Mouse (Mus musculus) forebrain, embryonic 13.5 days (tissue): ENCODE results near the gene Bnc2. TPM values are rescaled to one million over a fixed set of nuclear protein-coding genes. Genes with fewer than 3 reads are reported as not detected.

Experiments used
- ATAC-seq: fragments of 200-750 bp; cut with Nextera tagmentation; 2 replicates; pipeline ENCODE4 v1.8.0; 2017
- H3K27ac ChIP-seq: fragments of 300-500 bp; sonication (generic); 2 replicates; pipeline ENCODE4 v1.5.1; 2015; ENCODE audit warnings: inconsistent platforms, mild to moderate bottlenecking, moderate library complexity
- H3K27me3 ChIP-seq: fragments of 300-500 bp; sonication (generic); 2 replicates; pipeline ENCODE4 v1.6.1; 2015; ENCODE audit warnings: mild to moderate bottlenecking, inconsistent platforms
- H3K36me3 ChIP-seq: fragments of 300-500 bp; sonication (generic); 2 replicates; pipeline ENCODE4 v1.6.1; 2015; ENCODE audit warnings: mild to moderate bottlenecking, inconsistent platforms; ENCODE audit not compliant: poor library complexity, severe bottlenecking
- H3K4me1 ChIP-seq: fragments of 300-500 bp; sonication (generic); 2 replicates; pipeline ENCODE4 v1.6.1; 2015; ENCODE audit warnings: inconsistent platforms
- H3K4me2 ChIP-seq: fragments of 300-500 bp; sonication (generic); 2 replicates; pipeline ENCODE4 v1.6.1; 2015; ENCODE audit warnings: inconsistent platforms, mild to moderate bottlenecking, moderate library complexity
- H3K4me3 ChIP-seq: fragments of 300-500 bp; sonication (generic); 2 replicates; pipeline ENCODE4 v1.5.1; 2015; ENCODE audit warnings: mild to moderate bottlenecking, inconsistent platforms
- H3K9ac ChIP-seq: fragments of 300-500 bp; sonication (generic); 2 replicates; pipeline ENCODE4 v1.6.1; 2015; ENCODE audit warnings: mild to moderate bottlenecking, inconsistent platforms
- H3K9me3 ChIP-seq: fragments of 300-500 bp; sonication (generic); replicated peaks from 2 replicates; pipeline ENCODE4 v1.6.1; 2016; ENCODE audit warnings: inconsistent platforms
- WGBS: fragments of 180-500 bp; shearing (Covaris S2); methylation state at CpG from one replicate; pipeline ENCODE4 v1.1.7; 2015; 5-methylcytosine and 5-hydroxymethylcytosine counted together
- polyA plus RNA-seq: library from polyadenylated mRNA; unstranded; fragments of >200 nt; fragmentation: Nextera tagmentation; extraction: Ambion mirVana; gene quantifications from 2 replicates; pipeline ENCODE4 v1.2.1, GENCODE M21; 2015

Bnc2 gene
- polyA plus RNA-seq, 1 experiment from 2014 or later, result 1.8 TPM

GRCm38 (mm10) chr4:84482680-84483079 lies 192.4 kb downstream of the Bnc2 start:
- WGBS, result 67% methylated on average over 6 of the region's 6 CpGs
- H3K4me2 ChIP-seq, result no peak overlapping the region
- H3K9me3 ChIP-seq, result no peaks in the 10 kb centered on the region
- no peak overlapping the region for H3K27ac ChIP-seq
- H3K36me3 ChIP-seq, result no peaks in the 10 kb centered on the region
- H3K9ac ChIP-seq, result no peak overlapping the region
- H3K4me3 ChIP-seq, result no peak overlapping the region
- ATAC-seq, result 0 out of 2 replicates have a peak, but pooled peaks have one; percentile 19
- H3K4me1 ChIP-seq, result no peaks in the 10 kb centered on the region
- no peaks in the 10 kb centered on the region for H3K27me3 ChIP-seq

- no peak overlapping the region for H3K27ac ChIP-seq
- WGBS, result 56% methylated on average over 2 of the region's 2 CpGs
- no peaks in the 10 kb centered on the region for H3K36me3 ChIP-seq
- no peak for ATAC-seq
- H3K4me1 ChIP-seq, result peaks cover under 1% of the 10 kb centered on the region; the same call in 1 of the 2 replicates
- no peaks in the 10 kb centered on the region for H3K9me3 ChIP-seq
- H3K4me3 ChIP-seq, result no peak overlapping the region
- H3K9ac ChIP-seq, result no peak overlapping the region
- no peaks in the 10 kb centered on the region for H3K27me3 ChIP-seq
- no peak overlapping the region for H3K4me2 ChIP-seq
Observed at GRCm38 (mm10) chr4:84472643-84473042, 202.4 kb downstream of the Bnc2 start.

- Histone ChIP-seq H3K9ac (no peak overlapping the region), H3K4me2 (no peak overlapping the region), H3K4me1 (peaks cover 3% of the 10 kb centered on the region; the same call in 1 of the 2 replicates), H3K27ac (no peak overlapping the region), H3K9me3 (no peaks in the 10 kb centered on the region), H3K4me3 (no peak overlapping the region), H3K27me3 (no peaks in the 10 kb centered on the region), H3K36me3 (no peaks in the 10 kb centered on the region)
- ATAC-seq, result no peak
- 83% methylated on average over 6 of the region's 6 CpGs for WGBS
Observed at GRCm38 (mm10) chr4:84470106-84470885, 204.8 kb downstream of the Bnc2 start.

DNA sequence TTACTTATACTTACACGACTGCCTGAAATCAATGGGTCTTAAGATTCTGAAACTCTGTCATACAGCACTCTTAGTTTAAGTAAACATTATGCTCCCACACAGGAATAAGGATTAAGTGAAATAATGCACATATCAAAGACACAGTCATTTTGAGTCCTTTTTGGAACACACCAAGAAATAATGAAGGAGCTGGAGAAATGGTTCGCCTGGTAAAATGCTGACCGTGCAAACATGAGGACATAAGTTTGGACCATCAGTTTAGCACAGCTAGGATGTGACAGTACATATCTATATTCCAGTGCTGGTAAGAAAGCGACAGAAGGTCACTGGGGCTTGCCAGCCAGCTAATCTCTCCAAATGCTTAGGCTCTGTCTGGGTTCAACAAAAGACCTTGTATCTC lies 205.7 kb downstream of the Bnc2 start:
- Histone ChIP-seq H3K9me3 (no peaks in the 10 kb centered on the region), H3K4me1 (peaks cover 3% of the 10 kb centered on the region; the same call in 1 of the 2 replicates), H3K9ac (no peak overlapping the region), H3K27ac (no peak overlapping the region), H3K36me3 (no peaks in the 10 kb centered on the region), H3K27me3 (no peaks in the 10 kb centered on the region), H3K4me3 (no peak overlapping the region), H3K4me2 (no peak overlapping the region)
- no peak for ATAC-seq
- WGBS, result 93% methylated on average over 4 of the region's 4 CpGs

DNA sequence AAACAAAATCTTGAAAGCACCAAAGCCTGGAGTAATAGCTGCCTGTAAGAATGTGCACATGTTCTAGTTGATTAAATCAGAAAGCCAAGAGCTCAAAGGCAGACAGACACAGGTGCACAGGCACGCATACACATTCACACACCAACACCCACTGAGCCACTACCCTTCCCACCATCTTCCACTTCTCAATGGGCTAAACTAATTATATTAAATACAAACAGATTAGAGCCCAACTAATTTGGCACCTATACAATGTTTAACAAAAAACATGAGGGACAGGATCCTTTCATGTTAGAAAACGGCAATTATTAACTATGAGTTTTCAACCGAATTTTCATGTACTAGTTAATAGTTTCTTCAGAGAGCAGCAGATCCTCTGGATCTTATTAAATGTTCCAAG lies 207.4 kb downstream of the Bnc2 start:
- Histone ChIP-seq H3K4me1 (peaks cover 3% of the 10 kb centered on the region; the same call in 1 of the 2 replicates), H3K27me3 (no peaks in the 10 kb centered on the region), H3K4me2 (no peak overlapping the region), H3K36me3 (no peaks in the 10 kb centered on the region), H3K9me3 (no peaks in the 10 kb centered on the region), H3K4me3 (no peak overlapping the region), H3K9ac (no peak overlapping the region), H3K27ac (no peak overlapping the region)
- no peak for ATAC-seq
- 31% methylated on average over 3 of the region's 3 CpGs for WGBS

- no peaks in the 10 kb centered on the region for H3K36me3 ChIP-seq
- no peak for ATAC-seq
- no peak overlapping the region for H3K27ac ChIP-seq
- H3K9me3 ChIP-seq, result no peaks in the 10 kb centered on the region
- H3K4me2 ChIP-seq, result no peak overlapping the region
- 79% methylated on average over 3 of the region's 3 CpGs for WGBS
- no peak overlapping the region for H3K9ac ChIP-seq
- peaks cover 19% of the 10 kb centered on the region; the same call in 1 of the 2 replicates for H3K4me1 ChIP-seq
- no peaks in the 10 kb centered on the region for H3K27me3 ChIP-seq
- H3K4me3 ChIP-seq, result no peak overlapping the region
Observed at GRCm38 (mm10) chr4:84458218-84458560, 216.9 kb downstream of the Bnc2 start.

DNA sequence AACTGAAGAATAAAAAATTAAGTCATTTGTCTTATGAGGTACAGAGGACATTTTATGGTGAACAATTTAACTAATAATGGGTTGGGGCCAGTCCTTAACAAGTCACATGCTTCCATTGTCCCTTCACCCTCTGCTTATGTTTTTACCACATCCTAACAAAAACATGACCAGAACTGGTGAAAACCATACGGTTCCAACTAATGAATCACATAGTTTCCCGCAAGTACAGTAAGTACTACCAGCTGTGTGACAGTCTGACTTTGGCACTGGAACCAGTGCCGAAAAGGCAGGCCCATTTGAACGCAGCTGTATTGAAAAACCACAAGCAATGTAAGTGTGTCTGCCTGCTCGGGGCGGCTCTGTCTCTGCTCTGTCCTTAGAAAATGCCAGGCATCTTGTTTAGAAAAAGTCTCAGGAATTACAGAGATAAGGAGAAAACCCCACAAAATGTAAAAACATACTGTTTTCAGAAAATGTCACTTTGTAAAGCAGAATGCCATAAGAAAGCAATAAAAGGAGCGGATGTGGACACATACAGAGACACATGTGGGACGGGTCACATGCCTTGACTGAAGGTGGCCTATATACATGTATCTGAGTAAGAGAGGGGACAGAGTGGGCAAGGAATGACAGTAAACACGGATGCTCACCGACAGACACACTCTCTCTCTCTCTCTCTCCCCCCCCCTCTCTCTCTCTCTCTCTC lies 217.4 kb downstream of the Bnc2 start:
- H3K27ac ChIP-seq, result no peak overlapping the region
- no peak for ATAC-seq
- H3K4me1 ChIP-seq, result peaks cover 19% of the 10 kb centered on the region; the same call in 1 of the 2 replicates
- no peak overlapping the region for H3K9ac ChIP-seq
- no peaks in the 10 kb centered on the region for H3K27me3 ChIP-seq
- 77% methylated on average over 10 of the region's 10 CpGs for WGBS
- H3K36me3 ChIP-seq, result no peaks in the 10 kb centered on the region
- H3K4me2 ChIP-seq, result no peak overlapping the region
- no peaks in the 10 kb centered on the region for H3K9me3 ChIP-seq
- H3K4me3 ChIP-seq, result no peak overlapping the region

DNA sequence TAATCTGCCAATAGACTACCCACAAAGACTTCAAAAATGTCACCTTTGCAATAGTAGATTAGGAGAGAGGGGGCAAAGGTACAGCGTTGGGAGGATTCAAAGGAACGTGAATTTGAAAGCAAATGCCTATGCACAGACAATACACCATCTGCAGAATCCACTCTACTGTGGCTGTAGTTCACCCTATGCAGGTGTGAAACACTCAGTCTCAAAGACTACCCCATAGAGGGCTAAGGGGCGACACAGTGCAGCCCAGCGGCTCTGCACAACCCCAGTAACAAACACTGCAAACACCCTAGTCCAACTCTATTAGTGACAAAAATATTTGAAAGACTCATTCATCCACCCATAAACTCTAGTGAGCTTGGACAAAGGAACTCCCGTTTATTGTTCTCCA lies 218.2 kb downstream of the Bnc2 start:
- Histone ChIP-seq H3K27ac (no peak overlapping the region), H3K4me1 (peaks cover 19% of the 10 kb centered on the region; the same call in 1 of the 2 replicates), H3K9ac (no peak overlapping the region), H3K36me3 (no peaks in the 10 kb centered on the region), H3K27me3 (no peaks in the 10 kb centered on the region), H3K4me3 (no peak overlapping the region), H3K4me2 (0 out of 2 replicates have a peak overlapping the region, but pooled peaks have one; percentile 22), H3K9me3 (no peaks in the 10 kb centered on the region)
- ATAC-seq, result no peak
- 52% methylated on average over 5 of the region's 5 CpGs for WGBS

DNA sequence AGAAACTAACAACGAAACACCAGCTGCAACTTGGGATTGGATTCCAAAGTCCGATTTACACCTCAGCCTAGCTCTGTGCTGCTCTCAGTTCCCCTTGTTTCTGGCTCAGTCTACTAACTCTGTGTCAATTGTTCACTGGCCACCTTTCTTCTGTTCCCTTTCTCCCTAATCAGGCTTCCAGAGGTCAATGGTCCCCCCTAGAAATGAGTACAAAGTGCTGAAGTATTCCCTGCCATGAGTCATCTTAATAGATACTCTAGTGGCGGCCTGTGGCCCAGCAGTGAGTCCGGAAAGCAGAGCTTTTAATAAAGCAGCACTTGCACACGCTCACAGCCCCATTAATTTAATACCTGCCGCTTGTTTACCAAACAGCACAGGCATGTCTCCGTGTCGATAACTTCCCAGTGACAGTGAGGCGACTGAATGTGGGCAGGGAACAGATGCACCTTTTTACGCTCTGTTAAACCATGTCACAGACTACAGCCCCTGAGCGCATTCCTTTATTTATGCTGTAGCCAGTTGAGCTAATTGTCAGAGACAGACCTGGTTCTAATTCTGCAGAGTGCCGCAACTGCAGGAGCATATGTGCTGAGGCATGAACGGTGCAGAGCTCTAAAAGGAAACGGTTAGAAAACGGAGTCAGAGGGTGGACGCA lies 218.8 kb downstream of the Bnc2 start:
- Histone ChIP-seq H3K4me3 (no peak overlapping the region), H3K4me1 (peaks cover 19% of the 10 kb centered on the region; the same call in 1 of the 2 replicates), H3K27ac (no peak overlapping the region), H3K4me2 (0 out of 2 replicates have a peak overlapping the region, but pooled peaks have one; percentile 22), H3K9ac (no peak overlapping the region), H3K36me3 (no peaks in the 10 kb centered on the region), H3K27me3 (no peaks in the 10 kb centered on the region), H3K9me3 (no peaks in the 10 kb centered on the region)
- no peak for ATAC-seq
- 47% methylated on average over 16 of the region's 16 CpGs for WGBS

- ATAC-seq, result no peak
- no peak overlapping the region for H3K27ac ChIP-seq
- no peak overlapping the region for H3K4me2 ChIP-seq
- H3K36me3 ChIP-seq, result no peaks in the 10 kb centered on the region
- 68% methylated on average over 3 of the region's 3 CpGs for WGBS
- no peaks in the 10 kb centered on the region for H3K27me3 ChIP-seq
- H3K9ac ChIP-seq, result no peak overlapping the region
- peaks cover 19% of the 10 kb centered on the region; the same call in 1 of the 2 replicates for H3K4me1 ChIP-seq
- no peaks in the 10 kb centered on the region for H3K9me3 ChIP-seq
- no peak overlapping the region for H3K4me3 ChIP-seq
Observed at GRCm38 (mm10) chr4:84454493-84454892, 220.6 kb downstream of the Bnc2 start.

- Histone ChIP-seq H3K4me3 (no peak overlapping the region), H3K36me3 (no peaks in the 10 kb centered on the region), H3K9me3 (no peaks in the 10 kb centered on the region), H3K4me1 (peaks cover 19% of the 10 kb centered on the region; the same call in 1 of the 2 replicates), H3K27me3 (no peaks in the 10 kb centered on the region), H3K4me2 (no peak overlapping the region), H3K9ac (no peak overlapping the region), H3K27ac (no peak overlapping the region)
- WGBS, result 80% methylated on average over 4 of the region's 4 CpGs
- no peak for ATAC-seq
Observed at GRCm38 (mm10) chr4:84453586-84453985, 221.5 kb downstream of the Bnc2 start.

DNA sequence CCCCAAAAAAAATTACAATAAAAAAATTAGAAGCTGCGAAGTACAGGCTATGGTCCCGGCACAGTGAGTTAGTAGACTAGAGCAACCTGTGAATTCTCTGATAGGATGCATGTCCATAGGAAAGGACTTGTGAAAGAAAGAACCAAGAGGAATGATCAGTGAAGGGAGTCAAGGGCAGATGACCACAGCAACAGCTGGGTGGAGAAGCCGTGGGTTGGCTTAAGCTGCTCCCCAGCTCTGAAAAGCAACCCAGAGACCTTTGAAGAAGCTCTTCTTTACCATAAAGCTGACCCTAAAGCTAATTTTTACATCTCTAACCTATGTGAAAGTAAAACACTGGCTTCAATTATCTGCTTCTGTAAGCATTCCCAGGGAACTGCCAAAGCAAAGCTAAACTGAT lies 222.4 kb downstream of the Bnc2 start:
- ATAC-seq, result no peak
- no peak overlapping the region for H3K9ac ChIP-seq
- WGBS, result 90% methylated on average over 3 of the region's 3 CpGs
- H3K27me3 ChIP-seq, result no peaks in the 10 kb centered on the region
- H3K36me3 ChIP-seq, result no peaks in the 10 kb centered on the region
- peaks cover 19% of the 10 kb centered on the region; the same call in 1 of the 2 replicates for H3K4me1 ChIP-seq
- no peak overlapping the region for H3K27ac ChIP-seq
- H3K4me3 ChIP-seq, result no peak overlapping the region
- no peaks in the 10 kb centered on the region for H3K9me3 ChIP-seq
- no peak overlapping the region for H3K4me2 ChIP-seq
